Mouse (Mus musculus) liver, postnatal 0 days (tissue): ENCODE measurements around the gene Rhoj. TPM values are rescaled to one million over a fixed set of nuclear protein-coding genes. Genes with fewer than 3 reads are reported as not detected.

ENCODE experiments used
- ATAC-seq: fragments of 200-750 bp; cut with Nextera tagmentation; 2 replicates; pipeline ENCODE4 v1.8.0; 2017; ENCODE audit warnings: mild to moderate bottlenecking, moderate library complexity
- DNase-seq: peaks from one replicate; pipeline ENCODE4 v3.0.0-alpha.2; 2016
- H3K27ac ChIP-seq: fragments of 300-500 bp; sonication (generic); 2 replicates; pipeline ENCODE4 v1.5.1; 2014; ENCODE audit warnings: antibody characterized with exemption, moderate library complexity, mild to moderate bottlenecking, low read depth
- H3K27me3 ChIP-seq: fragments of 300-500 bp; sonication (generic); 2 replicates; pipeline ENCODE4 v1.6.1; 2014; ENCODE audit warnings: low read length, control low read depth, mixed read lengths; ENCODE audit not compliant: insufficient read depth
- H3K36me3 ChIP-seq: fragments of 300-500 bp; sonication (generic); replicated peaks from 2 replicates; pipeline ENCODE4 v1.6.1; 2014; ENCODE audit warnings: mild to moderate bottlenecking, control low read depth, low read length, moderate library complexity, mixed read lengths; ENCODE audit not compliant: insufficient read depth
- H3K4me1 ChIP-seq: fragments of 300-500 bp; sonication (generic); 2 replicates; pipeline ENCODE4 v1.6.1; 2014; ENCODE audit warnings: antibody characterized with exemption, mild to moderate bottlenecking, control low read depth; ENCODE audit not compliant: insufficient read depth
- H3K4me2 ChIP-seq: fragments of 300-500 bp; sonication (generic); 2 replicates; pipeline ENCODE4 v1.6.1; 2014; ENCODE audit warnings: low read depth, mild to moderate bottlenecking, low read length, moderate library complexity, mixed read lengths
- H3K4me3 ChIP-seq: fragments of 300-500 bp; sonication (generic); 2 replicates; pipeline ENCODE4 v1.5.1; 2014; ENCODE audit warnings: low read depth, low read length
- H3K9ac ChIP-seq: fragments of 300-500 bp; sonication (generic); replicated peaks from 2 replicates; pipeline ENCODE4 v1.6.1; 2014; ENCODE audit warnings: mild to moderate bottlenecking, moderate library complexity
- H3K9me3 ChIP-seq: fragments of 300-500 bp; sonication (generic); 2 replicates; pipeline ENCODE4 v1.6.1; 2016; ENCODE audit warnings: mild to moderate bottlenecking, control low read depth, low read length, mixed read lengths
- CTCF ChIP-seq: sonication (generic); IDR thresholded peaks from 2 replicates; pipeline ENCODE4 v1.5.1; 2016; ENCODE audit warnings: antibody characterized with exemption, low read depth
- EP300 ChIP-seq: IDR thresholded peaks from 2 replicates; pipeline ENCODE4 v1.6.1; 2016; ENCODE audit warnings: antibody characterized with exemption, low read depth, mild to moderate bottlenecking
- WGBS: fragments of 180-500 bp; shearing (Covaris S2); extraction: QIAGEN DNeasy Blood & Tissue Kit; methylation state at CpG from one replicate; pipeline ENCODE4 v1.1.7; 2014; ENCODE audit not compliant: insufficient replicate concordance; 5-methylcytosine and 5-hydroxymethylcytosine counted together
- polyA plus RNA-seq: library from polyadenylated mRNA; unstranded; fragments of >200 nt; fragmentation: Nextera tagmentation; extraction: Ambion mirVana; gene quantifications from 2 replicates; pipeline ENCODE4 v1.2.1, GENCODE M21; 2015

Rhoj gene
- polyA plus RNA-seq, 1 experiment from 2014 or later: 6.8 TPM

GRCm38 (mm10) chr12:75364416-75364815, 56.3 kb downstream of the Rhoj start:
- TF ChIP-seq CTCF: no peak
- no peak for TF ChIP-seq EP300
- no peak overlapping the region for H3K4me2 ChIP-seq
- H3K4me1 ChIP-seq: no peaks in the 10 kb centered on the region
- no peak overlapping the region for H3K4me3 ChIP-seq
- DNase-seq: no peak
- 87% methylated on average over 4 of the region's 4 CpGs for WGBS
- H3K27ac ChIP-seq: no peak overlapping the region
- ATAC-seq: no peak
- no peak overlapping the region for H3K9ac ChIP-seq
- H3K36me3 ChIP-seq: no peaks in the 10 kb centered on the region
- no peaks in the 10 kb centered on the region for H3K27me3 ChIP-seq
- H3K9me3 ChIP-seq: no peaks in the 10 kb centered on the region

GRCm38 (mm10) chr12:75365621-75366124, 57.6 kb downstream of the Rhoj start:
- H3K4me1 ChIP-seq: no peaks in the 10 kb centered on the region
- WGBS: 73% methylated on average over 14 of the region's 14 CpGs
- ATAC-seq (no peak), DNase-seq (no peak)
- no peak for TF ChIP-seq EP300
- TF ChIP-seq CTCF: no peak
- H3K4me2 ChIP-seq: no peak overlapping the region
- H3K27ac ChIP-seq: no peak overlapping the region
- no peaks in the 10 kb centered on the region for H3K27me3 ChIP-seq
- no peaks in the 10 kb centered on the region for H3K9me3 ChIP-seq
- no peak overlapping the region for H3K9ac ChIP-seq
- H3K36me3 ChIP-seq: no peaks in the 10 kb centered on the region
- H3K4me3 ChIP-seq: no peak overlapping the region

GRCm38 (mm10) chr12:75367371-75367770, 59.2 kb downstream of the Rhoj start:
- Histone ChIP-seq H3K27ac (no peak overlapping the region), H3K36me3 (no peaks in the 10 kb centered on the region), H3K4me2 (no peak overlapping the region), H3K9me3 (no peaks in the 10 kb centered on the region), H3K4me3 (no peak overlapping the region), H3K27me3 (no peaks in the 10 kb centered on the region), H3K4me1 (no peaks in the 10 kb centered on the region), H3K9ac (no peak overlapping the region)
- ATAC-seq: no peak
- TF ChIP-seq EP300 (no peak), CTCF (no peak)
- 80% methylated on average over 6 of the region's 6 CpGs for WGBS
- no peak for DNase-seq

GRCm38 (mm10) chr12:75368527-75368926, 60.4 kb downstream of the Rhoj start:
- no peaks in the 10 kb centered on the region for H3K4me1 ChIP-seq
- no peaks in the 10 kb centered on the region for H3K9me3 ChIP-seq
- H3K27ac ChIP-seq: no peak overlapping the region
- no peak overlapping the region for H3K9ac ChIP-seq
- no peaks in the 10 kb centered on the region for H3K27me3 ChIP-seq
- ATAC-seq (no peak), DNase-seq (no peak)
- TF ChIP-seq EP300 (no peak), CTCF (no peak)
- WGBS: 70% methylated on average over 5 of the region's 5 CpGs
- H3K4me2 ChIP-seq: no peak overlapping the region
- H3K4me3 ChIP-seq: no peak overlapping the region
- no peaks in the 10 kb centered on the region for H3K36me3 ChIP-seq

- WGBS: 56% methylated on average over 2 of the region's 2 CpGs
- ATAC-seq (no peak), DNase-seq (no peak)
- Histone ChIP-seq H3K4me1 (no peaks in the 10 kb centered on the region), H3K9me3 (no peaks in the 10 kb centered on the region), H3K27me3 (no peaks in the 10 kb centered on the region), H3K4me3 (no peak overlapping the region), H3K9ac (no peak overlapping the region), H3K4me2 (no peak overlapping the region), H3K27ac (no peak overlapping the region), H3K36me3 (no peaks in the 10 kb centered on the region)
- TF ChIP-seq EP300: no peak
- TF ChIP-seq CTCF: no peak
These were observed 61.3 kb downstream of the Rhoj start for GRCm38 (mm10) chr12:75369418-75369851.

- Histone ChIP-seq H3K9me3 (no peaks in the 10 kb centered on the region), H3K27me3 (no peaks in the 10 kb centered on the region), H3K9ac (no peak overlapping the region), H3K36me3 (no peaks in the 10 kb centered on the region), H3K4me3 (no peak overlapping the region), H3K27ac (no peak overlapping the region), H3K4me1 (no peaks in the 10 kb centered on the region), H3K4me2 (no peak overlapping the region)
- TF ChIP-seq CTCF (no peak), EP300 (no peak)
- WGBS: 85% methylated on average over 10 of the region's 10 CpGs
- DNase-seq (no peak), ATAC-seq (no peak)
These were observed 66.3 kb downstream of the Rhoj start for GRCm38 (mm10) chr12:75374437-75374836.

- Histone ChIP-seq H3K9ac (no peak overlapping the region), H3K27me3 (no peaks in the 10 kb centered on the region), H3K4me2 (no peak overlapping the region), H3K27ac (no peak overlapping the region), H3K4me3 (no peak overlapping the region), H3K9me3 (no peaks in the 10 kb centered on the region), H3K36me3 (no peaks in the 10 kb centered on the region), H3K4me1 (no peaks in the 10 kb centered on the region)
- ATAC-seq: no peak
- TF ChIP-seq CTCF (no peak), EP300 (no peak)
- no peak for DNase-seq
- WGBS: 86% methylated on average over 12 of the region's 12 CpGs
These were observed 66.9 kb downstream of the Rhoj start for GRCm38 (mm10) chr12:75375060-75375459.
